Mouse (Mus musculus) heart, embryonic 12.5 days (tissue): ENCODE measurements around the gene Gm10972. TPM values are rescaled to one million over a fixed set of nuclear protein-coding genes. Genes with fewer than 3 reads are reported as not detected.
A peak's percentile ranks its signal among the peaks of the same experiment; 100 is the strongest.
"Not testable (repeated sequence)": the region's sequence is repeated elsewhere in the genome, so short reads cannot be mapped to it uniquely, and the experiment has no call there.

ENCODE experiments used
- ATAC-seq: fragments of 200-750 bp; cut with Nextera tagmentation; 2 replicates; pipeline ENCODE4 v1.8.0; 2017; ENCODE audit warnings: moderate TSS enrichment, moderate library complexity; ENCODE audit not compliant: insufficient number of reproducible peaks, low FRiP score
- H3K27ac ChIP-seq: fragments of 300-500 bp; sonication (generic); 2 replicates; pipeline ENCODE4 v1.5.1; 2016; ENCODE audit warnings: mild to moderate bottlenecking, moderate library complexity; ENCODE audit not compliant: poor library complexity, severe bottlenecking
- H3K27me3 ChIP-seq: fragments of 300-500 bp; sonication (generic); replicated peaks from 2 replicates; pipeline ENCODE4 v1.6.1; 2016; ENCODE audit warnings: mild to moderate bottlenecking, moderate library complexity
- H3K36me3 ChIP-seq: fragments of 300-500 bp; sonication (generic); 2 replicates; pipeline ENCODE4 v1.6.1; 2016; ENCODE audit warnings: mild to moderate bottlenecking, moderate library complexity
- H3K4me1 ChIP-seq: fragments of 300-500 bp; sonication (generic); replicated peaks from 2 replicates; pipeline ENCODE4 v1.6.1; 2016; ENCODE audit warnings: mild to moderate bottlenecking
- H3K4me2 ChIP-seq: fragments of 300-500 bp; sonication (generic); 2 replicates; pipeline ENCODE4 v1.6.1; 2016; ENCODE audit warnings: mild to moderate bottlenecking, moderate library complexity
- H3K4me3 ChIP-seq: fragments of 300-500 bp; sonication (generic); 2 replicates; pipeline ENCODE4 v1.5.1; 2016; ENCODE audit warnings: mild to moderate bottlenecking
- H3K9ac ChIP-seq: fragments of 300-500 bp; sonication (generic); 2 replicates; pipeline ENCODE4 v1.6.1; 2016; ENCODE audit warnings: mild to moderate bottlenecking, moderate library complexity
- H3K9me3 ChIP-seq: fragments of 300-500 bp; sonication (generic); replicated peaks from 2 replicates; pipeline ENCODE4 v1.6.1; 2016; ENCODE audit warnings: mild to moderate bottlenecking, moderate library complexity
- WGBS: fragments of 180-500 bp; shearing (Covaris S2); methylation state at CpG from one replicate; pipeline ENCODE4 v1.1.7; 2016; 5-methylcytosine and 5-hydroxymethylcytosine counted together
- polyA plus RNA-seq: library from polyadenylated mRNA; unstranded; fragments of >200 nt; fragmentation: Nextera tagmentation; extraction: Ambion mirVana; gene quantifications from 2 replicates; pipeline ENCODE4 v1.2.1, GENCODE M21; 2016

Gene Gm10972
- polyA plus RNA-seq, 1 experiment from 2014 or later: not detected

GRCm38 (mm10) chr3:94659142-94659748 lies 16.3 kb downstream of the Gm10972 start:
- H3K36me3 ChIP-seq, H3K9ac ChIP-seq, H3K9me3 ChIP-seq, H3K27me3 ChIP-seq, H3K4me1 ChIP-seq: not testable (repeated sequence)
- H3K4me2 ChIP-seq: peak overlapping the region; percentile 52
- H3K4me3 ChIP-seq: peak overlapping the region; percentile 9
- whole genome bisulfite sequencing: 24% methylated on average over 8 of the region's 10 CpGs
- H3K27ac ChIP-seq: 0 out of 2 replicates have a peak overlapping the region, but pooled peaks have one; percentile 15
- peak; percentile 72 for ATAC-seq

GRCm38 (mm10) chr3:94660841-94661240 lies 17.9 kb downstream of the Gm10972 start:
- not testable (repeated sequence) for ATAC-seq, H3K4me1 ChIP-seq, H3K27me3 ChIP-seq, H3K4me3 ChIP-seq, H3K4me2 ChIP-seq, H3K9me3 ChIP-seq, H3K9ac ChIP-seq, H3K36me3 ChIP-seq, H3K27ac ChIP-seq
- 85% methylated on average over 2 of the region's 2 CpGs for WGBS

GRCm38 (mm10) chr3:94665060-94665802 lies 22.3 kb downstream of the Gm10972 start:
- 37% methylated on average over 5 of the region's 5 CpGs for WGBS
- H3K36me3 ChIP-seq, H3K27me3 ChIP-seq, H3K9ac ChIP-seq, H3K27ac ChIP-seq, H3K9me3 ChIP-seq, H3K4me1 ChIP-seq, H3K4me2 ChIP-seq, H3K4me3 ChIP-seq: not testable (repeated sequence)
- peak; percentile 60 for ATAC-seq

- 8% methylated on average over 7 of the region's 7 CpGs for WGBS
- H3K4me2 ChIP-seq: peak overlapping the region; percentile 42
- H3K27me3 ChIP-seq, H3K36me3 ChIP-seq, H3K9ac ChIP-seq, H3K9me3 ChIP-seq, H3K4me3 ChIP-seq, H3K4me1 ChIP-seq: not testable (repeated sequence)
- H3K27ac ChIP-seq: peak overlapping the region; percentile 64
- ATAC-seq: peak; percentile 88
Measured at GRCm38 (mm10) chr3:94665896-94666295, 23.0 kb downstream of the Gm10972 start.

- not testable (repeated sequence) for H3K4me2 ChIP-seq, H3K36me3 ChIP-seq, H3K27ac ChIP-seq, H3K9me3 ChIP-seq, ATAC-seq, H3K9ac ChIP-seq, H3K27me3 ChIP-seq, H3K4me3 ChIP-seq, H3K4me1 ChIP-seq
- 78% methylated on average over 9 of the region's 9 CpGs for WGBS
Measured at GRCm38 (mm10) chr3:94675101-94675500, 32.2 kb downstream of the Gm10972 start.

GRCm38 (mm10) chr3:94679351-94679841 lies 36.5 kb downstream of the Gm10972 start:
- Histone ChIP-seq H3K4me3 (no peak overlapping the region), H3K36me3 (no peaks in the 10 kb centered on the region), H3K27me3 (no peaks in the 10 kb centered on the region), H3K27ac (no peak overlapping the region), H3K4me1 (no peaks in the 10 kb centered on the region), H3K4me2 (no peak overlapping the region), H3K9me3 (no peaks in the 10 kb centered on the region), H3K9ac (no peak overlapping the region)
- 72% methylated on average over 8 of the region's 8 CpGs for WGBS
- no peak for ATAC-seq

GRCm38 (mm10) chr3:94680032-94680431 lies 37.1 kb downstream of the Gm10972 start:
- H3K4me1 ChIP-seq, H3K4me2 ChIP-seq, H3K27me3 ChIP-seq, H3K36me3 ChIP-seq, ATAC-seq, H3K27ac ChIP-seq, H3K9ac ChIP-seq, H3K9me3 ChIP-seq, H3K4me3 ChIP-seq: not testable (repeated sequence)
- 92% methylated on average over 12 of the region's 12 CpGs for WGBS

- H3K36me3 ChIP-seq: no peaks in the 10 kb centered on the region
- WGBS: 82% methylated on average over 16 of the region's 16 CpGs
- no peak for ATAC-seq
Measured at GRCm38 (mm10) chr3:94680783-94681182, 37.9 kb downstream of the Gm10972 start.

GRCm38 (mm10) chr3:94683646-94684045 lies 40.7 kb downstream of the Gm10972 start:
- no peak for ATAC-seq
- H3K4me2 ChIP-seq: no peak overlapping the region
- H3K4me3 ChIP-seq: no peak overlapping the region
- H3K36me3 ChIP-seq: no peaks in the 10 kb centered on the region
- H3K9me3 ChIP-seq: no peaks in the 10 kb centered on the region
- 84% methylated on average over 6 of the region's 6 CpGs for WGBS
- H3K9ac ChIP-seq: no peak overlapping the region
- no peaks in the 10 kb centered on the region for H3K4me1 ChIP-seq
- no peak overlapping the region for H3K27ac ChIP-seq
- H3K27me3 ChIP-seq: no peaks in the 10 kb centered on the region

More at GRCm38 (mm10) chr3:94680783-94681182, 37.9 kb downstream of the Gm10972 start:
- Histone ChIP-seq H3K4me1 (no peaks in the 10 kb centered on the region), H3K9me3 (no peaks in the 10 kb centered on the region), H3K27ac (no peak overlapping the region), H3K4me2 (no peak overlapping the region), H3K4me3 (no peak overlapping the region), H3K9ac (no peak overlapping the region), H3K27me3 (no peaks in the 10 kb centered on the region)

- H3K4me1 ChIP-seq, H3K9me3 ChIP-seq, H3K9ac ChIP-seq, H3K36me3 ChIP-seq, H3K4me2 ChIP-seq, H3K4me3 ChIP-seq, H3K27me3 ChIP-seq: not testable (repeated sequence)
- 70% methylated on average over 8 of the region's 8 CpGs for WGBS
- H3K27ac ChIP-seq: 0 out of 2 replicates have a peak overlapping the region, but pooled peaks have one; percentile 11
- ATAC-seq: peak; percentile 67
Measured at GRCm38 (mm10) chr3:94685989-94686772, 43.3 kb downstream of the Gm10972 start.

- not testable (repeated sequence) for H3K9ac ChIP-seq, H3K4me3 ChIP-seq, H3K27me3 ChIP-seq, H3K4me1 ChIP-seq, H3K36me3 ChIP-seq, ATAC-seq, H3K27ac ChIP-seq, H3K4me2 ChIP-seq, H3K9me3 ChIP-seq
- WGBS: 83% methylated on average over 3 of the region's 3 CpGs
Measured at GRCm38 (mm10) chr3:94688698-94689097, 45.8 kb downstream of the Gm10972 start.
